Comparison of ENCODE assay signal across 14 mouse cellular contexts in the genomic region with DNA sequence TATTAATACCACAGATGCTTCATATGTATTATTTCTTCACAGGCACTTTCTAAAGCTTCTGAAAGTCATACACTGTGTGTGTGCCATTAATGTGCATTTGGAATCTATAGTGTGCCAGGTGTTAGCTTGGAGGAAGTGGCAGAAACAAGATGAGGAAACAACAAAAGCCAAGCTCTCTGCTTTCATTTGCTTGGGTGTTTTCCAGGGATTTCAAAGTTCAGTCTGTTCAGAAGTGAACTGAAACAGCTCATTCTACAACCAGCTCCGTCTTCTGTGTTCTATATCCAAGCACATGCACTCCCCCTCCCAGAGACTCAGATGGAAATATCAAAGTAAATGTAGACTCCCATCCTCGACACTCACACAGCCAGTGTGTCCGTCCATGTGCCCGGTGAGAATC.
"Had no signal": no experiment of that assay in that cellular context is flagged by ENCODE, and none has a peak within 500 bp of the region (broad histone marks: within the 10 kb centered on the region; RNA-seq: fewer than 3 reads in every experiment).

No protein-coding gene starts in this region.

- DNase-seq: lung, embryonic 14.5 days; lung, postnatal 10 days; lung, postnatal 4 days; right cerebral cortex, postnatal 14 days; thymus, adult 2 months; thymus, postnatal 25 days; thymus, postnatal 4 days had no signal

- H3K4me3 ChIP-seq: megakaryocyte, embryonic 14.5 days; midbrain, embryonic 13.5 days; midbrain, embryonic 15.5 days; neural tube, embryonic 12.5 days; stomach, embryonic 15.5 days had no signal

- H3K9ac ChIP-seq: lung, embryonic 14.5 days; midbrain, embryonic 13.5 days; midbrain, embryonic 15.5 days; neural tube, embryonic 12.5 days; stomach, embryonic 15.5 days had no signal

- H3K36me3 ChIP-seq: midbrain, embryonic 13.5 days; midbrain, embryonic 15.5 days; neural tube, embryonic 12.5 days; stomach, embryonic 15.5 days had no signal

- H3K4me2 ChIP-seq: lung, embryonic 14.5 days; midbrain, embryonic 11.5 days; midbrain, embryonic 13.5 days; midbrain, embryonic 15.5 days; neural tube, embryonic 12.5 days; stomach, embryonic 15.5 days had no signal

- H3K9me3 ChIP-seq: midbrain, embryonic 13.5 days; midbrain, embryonic 15.5 days; neural tube, embryonic 12.5 days; stomach, embryonic 15.5 days had no signal

- H3K27me3 ChIP-seq: megakaryocyte, embryonic 14.5 days; midbrain, embryonic 13.5 days; midbrain, embryonic 15.5 days; neural tube, embryonic 12.5 days; stomach, embryonic 15.5 days had no signal

- H3K27ac ChIP-seq: midbrain, embryonic 13.5 days; midbrain, embryonic 15.5 days; neural tube, embryonic 12.5 days; stomach, embryonic 15.5 days; stomach, postnatal 0 days had no signal

- H3K4me1 ChIP-seq: megakaryocyte, embryonic 14.5 days; midbrain, embryonic 13.5 days; midbrain, embryonic 15.5 days; neural tube, embryonic 12.5 days; stomach, embryonic 15.5 days had no signal

- ATAC-seq: midbrain, embryonic 13.5 days; midbrain, embryonic 15.5 days had no signal
